Mouse (Mus musculus) cerebellum, postnatal 10 days (tissue): ENCODE data around the gene Syndig1l.
A peak's percentile ranks its signal among the peaks of the same experiment; 100 is the strongest.

Experiments
- DNase-seq, 2 experiments: peaks; one replicate each; pipeline ENCODE4 v3.0.0; 2021; ENCODE audit warnings: mixed read lengths in 2 of 2

The Syndig1l gene

GRCm38 (mm10) chr12:84671646-84672045 is 27.0 kb downstream of the Syndig1l start:
- DNase-seq = no peak

DNA sequence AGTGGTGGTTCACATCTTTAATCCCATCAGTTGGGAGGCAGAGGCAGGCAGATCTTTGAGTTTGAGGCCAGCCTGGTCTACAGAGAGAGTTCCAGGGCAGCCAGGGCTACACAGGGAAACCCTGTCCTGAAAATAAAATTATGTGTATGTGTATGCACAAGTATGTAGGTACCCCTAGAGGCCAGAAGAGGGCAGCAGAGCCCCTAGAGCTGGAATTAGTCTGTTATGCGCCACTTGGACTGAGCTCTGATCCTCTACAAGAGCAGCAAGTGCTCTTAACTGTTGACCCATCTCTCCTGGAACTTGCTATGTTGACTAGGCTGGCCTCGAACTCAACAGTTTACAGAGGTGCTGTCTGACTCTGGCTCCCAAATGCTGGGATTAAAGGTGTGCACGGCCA is 28.1 kb downstream of the Syndig1l start:
- peak; percentile 61 to 69 for DNase-seq

DNA sequence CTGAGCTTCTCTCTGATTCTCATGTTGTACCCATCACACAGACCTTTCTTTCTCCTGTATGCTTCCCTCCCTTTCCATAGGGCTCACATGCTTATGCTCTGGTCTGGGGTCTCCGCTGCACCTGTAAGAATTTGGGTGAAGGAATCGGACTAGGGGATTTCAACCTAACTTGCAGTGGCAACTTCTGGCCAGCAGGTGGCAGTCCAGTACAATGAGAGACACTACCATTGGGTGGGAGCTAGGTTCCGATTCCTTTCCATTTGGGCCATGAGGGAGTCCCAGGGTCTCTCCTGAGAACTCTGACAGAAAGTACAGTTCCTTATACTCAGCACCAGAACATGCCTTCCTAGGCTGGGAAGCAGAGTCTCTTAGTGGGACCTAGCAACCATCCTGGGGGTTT is 44.7 kb downstream of the Syndig1l start:
- peak; percentile 87 to 91 for DNase-seq

- DNase-seq = peak; percentile 62 to 63
Measured at GRCm38 (mm10) chr12:84650234-84650633, 48.4 kb downstream of the Syndig1l start.

GRCm38 (mm10) chr12:84640654-84641053 is 58.0 kb downstream of the Syndig1l start, which contains the start of gene Vrtn:
Vrtn (plus strand) TSS chr12:84641019.
- no peak for DNase-seq

DNA sequence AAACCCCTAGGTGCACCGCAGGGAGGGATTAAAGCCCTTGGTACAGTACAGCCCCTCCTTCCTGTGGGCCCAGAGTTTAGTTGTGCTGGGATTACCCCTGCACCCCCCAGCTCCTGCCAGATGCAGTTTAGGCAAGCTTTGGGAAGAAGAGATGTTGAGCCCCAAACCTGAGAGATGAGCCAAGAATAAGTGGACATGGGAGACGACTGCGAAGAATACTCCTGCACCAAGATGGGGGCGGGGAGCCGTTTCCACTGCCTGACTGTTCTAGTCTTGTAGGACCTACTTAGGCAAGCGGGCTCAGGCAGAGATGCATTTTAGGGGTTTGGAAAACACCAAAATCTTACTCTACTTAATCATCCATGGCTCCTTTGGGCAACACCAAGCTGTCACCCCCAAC is 58.4 kb downstream of the Syndig1l start:
- no peak for DNase-seq

- DNase-seq = no peak
Measured at GRCm38 (mm10) chr12:84631867-84632266, 66.8 kb downstream of the Syndig1l start.
